Mouse (Mus musculus): ENCODE data around the gene Olfr1174-ps. TPM values are rescaled to one million over a fixed set of nuclear protein-coding genes. Genes with fewer than 3 reads are reported as not detected.

The Olfr1174-ps gene
- not detected in 2 replicates for polyA plus RNA-seq (2015; fragmentation: Nextera tagmentation; extraction: Ambion mirVana)

GRCm38 (mm10) chr2:88315035-88315434 lies at the start of gene Olfr1174-ps:
TSS of gene Olfr1174-ps (minus strand) at chr2:88315135.
- no peak for ATAC-seq (replicated peaks; ENCODE audit: low FRiP score, low read depth)
- H3K9me3 ChIP-seq (replicated peaks; ENCODE audit: low read length): no peaks in the 10 kb centered on the region
- H3K27ac ChIP-seq: no peak within 1 kb of the TSS
- no peak within 1 kb of the TSS for H3K4me3 ChIP-seq (replicated peaks; ENCODE audit: low read depth, low read length)
- H3K27me3 ChIP-seq (ENCODE audit: insufficient read depth, low read length): no peaks in the 10 kb centered on the region
- H3K4me2 ChIP-seq (ENCODE audit: low read length): no peak within 1 kb of the TSS
- H3K36me3 ChIP-seq (ENCODE audit: insufficient read depth, low read length): no peaks in the 10 kb centered on the region
- H3K9ac ChIP-seq (ENCODE audit: low read depth, low read length): no peak within 1 kb of the TSS
- no peaks in the 10 kb centered on the region for H3K4me1 ChIP-seq (replicated peaks; ENCODE audit: insufficient read depth, low read length)
- no peak for TF ChIP-seq CTCF (IDR thresholded peaks at IDR 0.05; ENCODE audit: low read depth)
- no peak for DNase-seq (ENCODE audit: low spot score)
- WGBS: 92% methylated on average over 4 of the region's 4 CpGs

DNA sequence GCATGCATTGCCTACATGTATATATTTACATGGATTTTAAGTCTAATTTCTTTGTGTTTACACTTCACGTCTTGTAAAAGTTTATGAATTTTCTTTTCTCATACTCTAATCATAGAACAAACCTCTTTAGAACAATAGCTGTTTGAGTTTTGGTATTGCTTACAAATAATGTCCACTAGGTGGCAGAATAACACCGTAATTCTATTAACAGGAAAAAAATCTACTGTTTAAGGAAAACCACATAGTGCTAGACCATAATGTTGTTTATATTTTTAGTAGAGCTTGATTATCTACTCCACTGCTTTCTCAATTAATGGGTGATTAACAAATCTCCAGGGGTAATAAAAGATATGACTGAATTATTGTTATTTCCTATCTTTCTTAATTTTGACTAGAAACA lies 41.4 kb upstream of the Olfr1174-ps start:
- peak; percentile 67 for TF ChIP-seq CTCF (IDR thresholded peaks at IDR 0.05; ENCODE audit: low read depth)
- no peaks in the 10 kb centered on the region for H3K4me1 ChIP-seq (replicated peaks; ENCODE audit: insufficient read depth, low read length)
- no peak overlapping the region for H3K4me2 ChIP-seq (ENCODE audit: low read length)
- ATAC-seq (replicated peaks; ENCODE audit: low FRiP score, low read depth): no peak; the same call in 1 of the 2 replicates
- H3K9me3 ChIP-seq (replicated peaks; ENCODE audit: low read length): no peaks in the 10 kb centered on the region
- no peak overlapping the region for H3K4me3 ChIP-seq (replicated peaks; ENCODE audit: low read depth, low read length)
- DNase-seq (ENCODE audit: low spot score): peak; percentile 50
- H3K27ac ChIP-seq: no peak overlapping the region
- H3K27me3 ChIP-seq (ENCODE audit: insufficient read depth, low read length): no peaks in the 10 kb centered on the region
- H3K36me3 ChIP-seq (ENCODE audit: insufficient read depth, low read length): no peaks in the 10 kb centered on the region
- WGBS: 2% methylated on average over 2 of the region's 2 CpGs
- no peak overlapping the region for H3K9ac ChIP-seq (ENCODE audit: low read depth, low read length)

GRCm38 (mm10) chr2:88346392-88346791 lies 31.5 kb upstream of the Olfr1174-ps start, which contains the start of gene Olfr1177-ps:
TSS of gene Olfr1177-ps (minus strand) at chr2:88346492.
- Histone ChIP-seq H3K9me3 (replicated peaks; ENCODE audit: low read length) (no peaks in the 10 kb centered on the region), H3K4me3 (replicated peaks; ENCODE audit: low read depth, low read length) (no peak within 1 kb of the TSS), H3K4me1 (replicated peaks; ENCODE audit: insufficient read depth, low read length) (no peaks in the 10 kb centered on the region), H3K4me2 (ENCODE audit: low read length) (no peak within 1 kb of the TSS), H3K9ac (ENCODE audit: low read depth, low read length) (no peak within 1 kb of the TSS), H3K27me3 (ENCODE audit: insufficient read depth, low read length) (no peaks in the 10 kb centered on the region), H3K27ac (no peak within 1 kb of the TSS), H3K36me3 (ENCODE audit: insufficient read depth, low read length) (no peaks in the 10 kb centered on the region)
- WGBS: 73% methylated on average over 1 of the region's 1 CpGs
- ATAC-seq (replicated peaks; ENCODE audit: low FRiP score, low read depth) (no peak), DNase-seq (ENCODE audit: low spot score) (no peak)
- no peak for TF ChIP-seq CTCF (IDR thresholded peaks at IDR 0.05; ENCODE audit: low read depth)

GRCm38 (mm10) chr2:88336421-88336820 lies 21.5 kb upstream of the Olfr1174-ps start, which contains the start of gene Olfr1176:
TSS of gene Olfr1176 (plus strand) at chr2:88336721.
- H3K4me1 ChIP-seq (replicated peaks; ENCODE audit: insufficient read depth, low read length): no peaks in the 10 kb centered on the region
- H3K27me3 ChIP-seq (ENCODE audit: insufficient read depth, low read length): no peaks in the 10 kb centered on the region
- ATAC-seq (replicated peaks; ENCODE audit: low FRiP score, low read depth) (no peak), DNase-seq (ENCODE audit: low spot score) (no peak)
- H3K9ac ChIP-seq (ENCODE audit: low read depth, low read length): no peak within 1 kb of the TSS
- no peak within 1 kb of the TSS for H3K4me2 ChIP-seq (ENCODE audit: low read length)
- no peak within 1 kb of the TSS for H3K27ac ChIP-seq
- no peaks in the 10 kb centered on the region for H3K36me3 ChIP-seq (ENCODE audit: insufficient read depth, low read length)
- H3K9me3 ChIP-seq (replicated peaks; ENCODE audit: low read length): no peaks in the 10 kb centered on the region
- TF ChIP-seq CTCF (IDR thresholded peaks at IDR 0.05; ENCODE audit: low read depth): no peak
- H3K4me3 ChIP-seq (replicated peaks; ENCODE audit: low read depth, low read length): no peak within 1 kb of the TSS
- WGBS: 66% methylated on average over 1 of the region's 1 CpGs

GRCm38 (mm10) chr2:88327115-88327514 lies 12.2 kb upstream of the Olfr1174-ps start, which contains the start of gene Olfr1175-ps:
TSS of gene Olfr1175-ps (minus strand) at chr2:88327215.
- DNase-seq (ENCODE audit: low spot score): no peak
- no peak for ATAC-seq (replicated peaks; ENCODE audit: low FRiP score, low read depth)
- TF ChIP-seq CTCF (IDR thresholded peaks at IDR 0.05; ENCODE audit: low read depth): no peak
- Histone ChIP-seq H3K9me3 (replicated peaks; ENCODE audit: low read length) (no peaks in the 10 kb centered on the region), H3K4me2 (ENCODE audit: low read length) (no peak within 1 kb of the TSS), H3K36me3 (ENCODE audit: insufficient read depth, low read length) (no peaks in the 10 kb centered on the region), H3K9ac (ENCODE audit: low read depth, low read length) (no peak within 1 kb of the TSS), H3K27me3 (ENCODE audit: insufficient read depth, low read length) (no peaks in the 10 kb centered on the region), H3K4me3 (replicated peaks; ENCODE audit: low read depth, low read length) (no peak within 1 kb of the TSS), H3K27ac (no peak within 1 kb of the TSS), H3K4me1 (replicated peaks; ENCODE audit: insufficient read depth, low read length) (no peaks in the 10 kb centered on the region)
- WGBS: 74% methylated on average over 2 of the region's 2 CpGs

DNA sequence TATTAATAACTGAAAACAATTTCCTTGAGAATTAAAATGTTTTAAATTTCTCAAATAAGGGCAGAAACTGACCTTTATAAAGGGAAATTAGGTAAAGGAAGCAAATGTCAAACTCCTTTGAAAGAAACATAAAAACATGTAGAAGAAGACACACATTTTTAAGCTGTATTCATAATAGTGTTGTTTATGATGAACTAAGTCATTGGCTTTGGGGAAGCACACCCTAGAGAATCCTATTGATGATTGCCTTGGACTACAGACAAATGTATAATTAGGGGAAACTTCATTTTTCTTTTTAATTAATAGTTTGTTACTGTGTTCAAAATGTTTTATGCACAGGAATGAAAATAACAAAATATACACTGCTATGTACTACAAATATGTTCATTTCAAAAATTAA lies 35.2 kb downstream of the Olfr1174-ps start, which contains the start of gene Olfr1173:
TSS of gene Olfr1173 (minus strand) at position 101 of the 400 bp plus-strand sequence.
- ATAC-seq (replicated peaks; ENCODE audit: low FRiP score, low read depth) (no peak), DNase-seq (ENCODE audit: low spot score) (no peak)
- Histone ChIP-seq H3K4me2 (ENCODE audit: low read length) (no peak within 1 kb of the TSS), H3K9me3 (replicated peaks; ENCODE audit: low read length) (no peaks in the 10 kb centered on the region), H3K4me3 (replicated peaks; ENCODE audit: low read depth, low read length) (no peak within 1 kb of the TSS), H3K36me3 (ENCODE audit: insufficient read depth, low read length) (no peaks in the 10 kb centered on the region), H3K27me3 (ENCODE audit: insufficient read depth, low read length) (no peaks in the 10 kb centered on the region), H3K9ac (ENCODE audit: low read depth, low read length) (no peak within 1 kb of the TSS), H3K4me1 (replicated peaks; ENCODE audit: insufficient read depth, low read length) (no peaks in the 10 kb centered on the region), H3K27ac (no peak within 1 kb of the TSS)
- TF ChIP-seq CTCF (IDR thresholded peaks at IDR 0.05; ENCODE audit: low read depth): no peak

Other genes starting within 250 kb of the Olfr1174-ps start
- not detected in 2 replicates for gene Olfr1163, start 243.3 kb downstream of the Olfr1174-ps start, polyA plus RNA-seq (2015; fragmentation: Nextera tagmentation; extraction: Ambion mirVana)
- gene Olfr1164, start 221.2 kb downstream of the Olfr1174-ps start, polyA plus RNA-seq (2015; fragmentation: Nextera tagmentation; extraction: Ambion mirVana): not detected in 2 replicates
- gene Olfr1166, start 186.9 kb downstream of the Olfr1174-ps start, polyA plus RNA-seq (2015; fragmentation: Nextera tagmentation; extraction: Ambion mirVana): not detected in 2 replicates
- gene Olfr1167, start 159.9 kb downstream of the Olfr1174-ps start, polyA plus RNA-seq (2015; fragmentation: Nextera tagmentation; extraction: Ambion mirVana): not detected in 2 replicates
- gene Olfr1168, start 133.3 kb downstream of the Olfr1174-ps start, polyA plus RNA-seq (2015; fragmentation: Nextera tagmentation; extraction: Ambion mirVana): not detected in 2 replicates
- gene Olfr1170, start 86.8 kb downstream of the Olfr1174-ps start, polyA plus RNA-seq (2015; fragmentation: Nextera tagmentation; extraction: Ambion mirVana): not detected in 2 replicates
- gene Olfr1173, start 35.3 kb downstream of the Olfr1174-ps start, polyA plus RNA-seq (2015; fragmentation: Nextera tagmentation; extraction: Ambion mirVana): not detected in 2 replicates
- not detected in 2 replicates for gene Olfr1175-ps, start 12.1 kb upstream of the Olfr1174-ps start, polyA plus RNA-seq (2015; fragmentation: Nextera tagmentation; extraction: Ambion mirVana)
- not detected in 2 replicates for gene Olfr1176, start 21.6 kb upstream of the Olfr1174-ps start, polyA plus RNA-seq (2015; fragmentation: Nextera tagmentation; extraction: Ambion mirVana)
- not detected in 2 replicates for gene Olfr1177-ps, start 31.4 kb upstream of the Olfr1174-ps start, polyA plus RNA-seq (2015; fragmentation: Nextera tagmentation; extraction: Ambion mirVana)
- not detected in 2 replicates for gene Olfr1178, start 71.9 kb upstream of the Olfr1174-ps start, polyA plus RNA-seq (2015; fragmentation: Nextera tagmentation; extraction: Ambion mirVana)
- not detected in 2 replicates for gene Olfr1179, start 91.3 kb upstream of the Olfr1174-ps start, polyA plus RNA-seq (2015; fragmentation: Nextera tagmentation; extraction: Ambion mirVana)
- gene Olfr1180, start 104.0 kb upstream of the Olfr1174-ps start, polyA plus RNA-seq (2015; fragmentation: Nextera tagmentation; extraction: Ambion mirVana): not detected in 2 replicates
- gene Olfr1181, start 111.0 kb upstream of the Olfr1174-ps start, polyA plus RNA-seq (2015; fragmentation: Nextera tagmentation; extraction: Ambion mirVana): not detected in 2 replicates
- gene Gm13757, start 134.0 kb upstream of the Olfr1174-ps start, polyA plus RNA-seq (2015; fragmentation: Nextera tagmentation; extraction: Ambion mirVana): not detected in 2 replicates
- gene Olfr1183, start 139.7 kb upstream of the Olfr1174-ps start, polyA plus RNA-seq (2015; fragmentation: Nextera tagmentation; extraction: Ambion mirVana): not detected in 2 replicates
- gene Olfr1184, start 168.5 kb upstream of the Olfr1174-ps start, polyA plus RNA-seq (2015; fragmentation: Nextera tagmentation; extraction: Ambion mirVana): not detected in 2 replicates
- not detected in 2 replicates for gene Olfr1185-ps1, start 178.2 kb upstream of the Olfr1174-ps start, polyA plus RNA-seq (2015; fragmentation: Nextera tagmentation; extraction: Ambion mirVana)
- not detected in 2 replicates for gene Olfr1186, start 203.4 kb upstream of the Olfr1174-ps start, polyA plus RNA-seq (2015; fragmentation: Nextera tagmentation; extraction: Ambion mirVana)
- not detected in 2 replicates for gene Olfr1188, start 241.8 kb upstream of the Olfr1174-ps start, polyA plus RNA-seq (2015; fragmentation: Nextera tagmentation; extraction: Ambion mirVana)

Measured in kidney, postnatal 0 days (tissue).